Mouse (Mus musculus) cerebellum, postnatal 14 days (tissue): Measurements from ENCODE around the gene Rps6ka2.
"Not testable (repeated sequence)": the region's sequence is repeated elsewhere in the genome, so short reads cannot be mapped to it uniquely, and the experiment has no call there.

Source experiments
- DNase-seq, 2 experiments: peaks; one replicate each; pipeline ENCODE4 v3.0.0; 2021; ENCODE audit warnings: mixed read lengths in 2 of 2

Gene Rps6ka2

DNA sequence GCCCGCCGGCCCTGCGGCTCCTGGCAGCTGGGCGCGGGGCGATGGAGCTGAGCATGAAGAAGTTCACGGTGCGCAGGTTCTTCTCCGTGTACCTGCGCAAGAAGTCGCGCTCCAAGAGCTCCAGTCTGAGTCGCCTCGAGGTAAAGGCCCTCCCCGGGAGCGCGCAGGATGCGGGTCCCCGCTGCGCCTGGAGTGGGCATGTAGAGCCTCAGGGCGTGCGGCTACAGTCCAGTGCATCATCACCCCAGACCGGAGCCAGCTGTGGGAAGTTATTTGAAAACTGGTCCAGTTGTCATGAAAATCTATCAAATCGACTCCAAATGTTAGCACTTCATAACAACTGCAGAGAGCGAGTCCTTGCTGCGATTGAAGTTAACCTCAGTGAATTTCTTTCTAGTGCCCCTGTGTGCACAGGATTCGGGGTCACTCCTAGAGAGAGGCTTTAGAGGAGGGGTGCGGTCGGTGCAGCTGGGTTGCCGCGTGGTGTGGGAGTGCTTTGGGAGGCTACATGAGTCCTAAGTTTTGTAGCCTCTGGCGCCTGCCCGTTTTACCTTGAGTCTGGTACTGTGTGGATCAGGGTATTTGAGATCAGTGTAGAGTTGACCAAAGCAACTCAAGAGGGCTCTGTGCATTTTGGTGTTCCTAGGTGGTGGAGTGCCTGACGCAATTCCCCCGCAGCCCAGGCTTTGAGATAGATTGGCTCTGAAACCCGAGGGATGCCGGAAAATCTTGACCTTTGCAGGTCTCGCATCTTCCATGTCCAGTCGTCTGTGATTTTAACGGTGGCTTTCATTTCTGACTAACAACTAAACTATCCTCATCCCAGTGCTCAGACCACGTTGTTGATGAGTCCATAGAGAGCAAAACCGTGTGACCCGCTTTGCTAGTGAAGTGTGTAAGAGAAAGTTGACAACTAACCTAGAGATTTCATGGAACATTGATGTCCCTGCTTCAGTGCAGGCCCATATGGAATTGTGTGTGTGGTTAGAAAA, 685 bp downstream of the Rps6ka2 start:
- peak in 1 of 2 experiments; percentile 65 for DNase-seq

- DNase-seq, result no peak
Observed at GRCm38 (mm10) chr17:7173331-7174028, 3.6 kb downstream of the Rps6ka2 start.

DNA sequence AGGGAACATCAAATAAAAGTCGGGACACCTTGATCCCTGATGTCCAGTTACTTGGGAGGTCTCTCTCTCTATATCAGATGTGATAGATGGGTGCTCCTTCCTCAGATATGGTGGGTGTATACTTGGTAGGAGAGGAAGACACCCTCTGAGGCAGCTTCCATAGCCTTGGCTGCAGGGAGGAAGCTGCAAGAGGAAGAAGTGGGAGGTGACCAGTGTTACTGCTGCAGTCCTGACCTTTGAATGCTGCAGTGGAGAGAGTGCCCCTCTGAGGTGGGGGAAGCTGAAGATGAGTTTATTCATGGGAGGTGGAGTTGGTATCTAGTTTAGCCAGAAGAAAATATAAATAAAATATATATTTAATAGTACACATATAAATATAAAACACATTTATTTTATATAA, 5.4 kb downstream of the Rps6ka2 start:
- DNase-seq, result no peak

GRCm38 (mm10) chr17:7176394-7176793, 6.5 kb downstream of the Rps6ka2 start:
- DNase-seq, result no peak

- DNase-seq, result no peak
Observed at GRCm38 (mm10) chr17:7178196-7178595, 8.3 kb downstream of the Rps6ka2 start.

- no peak for DNase-seq
Observed at GRCm38 (mm10) chr17:7182187-7182586, 12.3 kb downstream of the Rps6ka2 start.

DNA sequence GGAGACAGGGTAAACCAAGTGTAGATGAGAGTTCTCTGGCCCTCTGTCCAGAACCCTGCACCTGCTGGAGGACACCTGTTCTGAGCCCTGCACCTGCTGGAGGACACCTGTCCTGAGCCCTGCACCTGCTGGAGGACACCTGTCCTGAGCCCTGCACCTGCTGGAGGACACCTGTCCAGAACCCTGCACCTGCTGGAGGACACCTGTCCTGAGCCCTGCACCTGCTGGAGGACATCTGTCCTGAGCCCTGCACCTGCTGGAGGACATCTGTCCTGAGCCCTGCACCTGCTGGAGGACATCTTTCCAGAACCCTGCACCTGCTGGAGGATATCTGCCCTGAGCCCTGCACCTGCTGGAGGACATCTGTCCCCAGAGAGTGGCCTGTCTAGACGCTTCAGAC, 17.1 kb downstream of the Rps6ka2 start:
- DNase-seq, result not testable (repeated sequence)

GRCm38 (mm10) chr17:7189425-7189824, 19.5 kb downstream of the Rps6ka2 start:
- DNase-seq, result no peak

GRCm38 (mm10) chr17:7189975-7190374, 20.1 kb downstream of the Rps6ka2 start:
- no peak for DNase-seq

DNA sequence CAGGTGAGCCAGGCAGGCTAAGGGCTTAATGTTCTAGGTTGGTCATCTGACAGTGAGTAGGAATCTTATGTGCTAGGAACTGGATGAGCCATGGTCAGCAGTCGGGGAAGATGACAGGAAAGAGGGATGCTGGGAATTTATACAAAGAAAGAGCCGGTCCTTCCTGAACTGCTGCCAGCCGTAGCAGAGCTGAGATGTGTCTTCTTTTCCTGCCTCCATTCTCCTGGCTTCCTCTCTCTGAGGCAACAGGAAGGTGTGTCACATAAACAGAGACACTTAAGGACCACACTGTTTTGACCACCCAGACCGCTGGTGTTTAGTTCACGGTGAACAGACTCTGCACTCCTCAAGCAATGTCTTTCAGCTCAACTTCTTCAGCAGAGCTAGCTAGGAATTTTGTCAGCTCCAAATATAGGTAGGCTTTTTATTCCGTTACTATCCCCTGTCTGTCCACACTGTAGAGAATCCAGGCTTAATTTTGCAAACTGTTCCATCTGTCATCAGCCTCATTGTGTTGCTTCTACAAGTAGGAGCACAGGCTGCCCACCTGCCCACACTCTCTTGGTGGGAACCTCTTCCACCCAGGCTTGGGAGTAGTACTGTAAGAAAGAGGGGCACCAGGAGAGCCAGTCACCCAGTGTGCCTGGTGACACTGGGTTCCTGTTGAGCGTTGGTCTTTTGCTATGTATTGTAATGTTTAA, 24.4 kb downstream of the Rps6ka2 start:
- DNase-seq, result no peak

DNA sequence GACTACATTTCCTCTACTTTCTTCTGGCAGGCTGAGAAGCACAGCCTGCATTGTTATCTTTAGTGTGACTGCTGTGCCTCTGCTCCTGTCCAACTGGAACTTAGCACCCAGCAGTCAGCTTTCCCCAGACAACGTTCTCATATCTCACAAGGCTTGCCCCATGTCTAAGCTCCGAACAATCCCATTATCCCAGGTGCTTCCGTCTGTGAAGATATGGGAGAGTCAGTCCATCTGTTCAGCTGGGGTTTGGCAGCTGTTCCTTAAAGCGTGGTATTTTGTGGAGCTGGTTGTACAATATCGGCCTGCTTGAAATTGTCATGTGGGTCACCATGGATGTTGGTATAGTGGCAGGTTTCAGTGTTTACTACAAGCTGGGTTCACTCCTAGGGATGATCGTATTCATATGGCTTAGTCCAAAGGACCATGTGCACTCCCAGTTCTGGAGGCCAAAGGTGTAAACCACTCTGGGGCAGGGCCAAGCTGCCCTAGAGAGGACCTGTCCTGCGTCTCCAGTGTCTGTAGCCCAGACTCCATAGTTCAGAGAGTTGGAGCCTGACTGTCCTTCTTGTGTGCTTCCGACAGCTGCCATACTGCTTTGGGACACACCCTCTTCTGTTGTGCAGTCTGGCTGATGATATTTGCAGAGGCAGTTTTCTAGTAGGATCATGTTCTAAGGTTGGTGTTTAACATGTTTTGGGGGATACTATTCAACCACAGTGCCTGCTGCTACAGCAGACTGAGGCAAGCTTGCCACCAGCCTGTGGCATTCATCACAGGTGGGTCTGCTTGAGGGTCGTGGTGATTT, 27.4 kb downstream of the Rps6ka2 start:
- no peak for DNase-seq

DNA sequence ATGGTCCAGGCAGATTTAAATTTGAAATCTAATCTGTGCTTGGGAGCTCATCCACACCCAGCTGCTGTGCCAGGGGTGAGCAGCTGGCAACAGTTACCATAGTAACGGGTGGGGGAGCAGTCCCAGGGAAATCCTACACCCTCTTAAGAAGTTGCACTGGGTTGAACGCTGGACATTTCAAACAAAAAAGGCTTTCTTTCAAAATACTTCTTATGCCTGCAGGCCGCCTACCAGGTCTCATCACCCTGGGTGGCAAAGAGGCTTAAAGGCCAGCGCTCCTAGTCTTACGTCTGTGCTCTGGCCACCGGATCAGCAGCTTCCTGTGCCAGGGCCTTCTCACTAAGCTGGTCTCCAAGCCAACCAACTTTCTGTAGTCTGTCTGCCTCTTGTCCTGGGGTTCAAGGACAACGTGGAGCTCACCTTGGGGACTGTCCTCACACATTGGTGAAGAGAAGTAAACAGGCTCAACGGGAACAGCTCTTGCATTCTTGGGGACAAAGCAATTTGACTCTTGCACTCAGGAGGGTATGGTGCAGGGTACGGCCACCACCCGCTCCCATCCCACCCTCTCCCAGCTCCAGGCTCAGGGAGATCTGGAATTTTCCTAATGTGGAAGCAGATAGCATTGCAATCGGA, 35.0 kb downstream of the Rps6ka2 start:
- no peak for DNase-seq

DNA sequence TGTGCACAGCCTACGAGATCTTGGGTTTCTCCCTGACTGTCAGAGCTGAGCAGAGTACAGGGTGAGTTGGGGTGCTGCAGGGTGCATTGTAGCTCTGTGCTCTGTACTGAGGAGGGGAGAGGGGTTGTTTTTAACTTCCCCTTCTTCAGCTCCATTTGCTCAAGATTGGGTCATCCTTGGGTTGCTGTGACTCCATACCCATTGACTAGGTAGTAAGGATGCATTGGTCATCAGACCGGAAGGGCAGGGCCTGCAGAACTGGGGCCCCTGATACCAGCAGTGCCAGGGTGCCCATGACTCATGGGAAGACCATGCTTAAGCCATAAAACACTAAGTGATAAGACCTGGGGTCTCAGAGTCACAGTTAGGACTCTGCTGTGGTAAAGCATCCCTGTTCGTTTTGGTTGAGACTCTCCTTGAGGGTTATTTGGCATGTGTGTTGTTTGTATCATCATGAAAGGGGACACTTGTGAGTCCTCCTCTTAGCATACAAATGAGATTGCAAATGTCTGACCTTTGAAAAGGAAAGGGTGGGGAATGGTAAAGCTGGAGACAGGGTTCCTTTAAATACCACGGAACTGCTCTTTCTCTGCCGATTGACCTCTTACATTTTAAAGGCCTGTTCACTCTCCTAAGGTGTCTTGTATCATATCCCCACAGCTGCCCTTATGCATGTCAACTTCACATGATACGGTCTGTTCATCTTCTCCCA, 36.7 kb downstream of the Rps6ka2 start:
- no peak for DNase-seq

DNA sequence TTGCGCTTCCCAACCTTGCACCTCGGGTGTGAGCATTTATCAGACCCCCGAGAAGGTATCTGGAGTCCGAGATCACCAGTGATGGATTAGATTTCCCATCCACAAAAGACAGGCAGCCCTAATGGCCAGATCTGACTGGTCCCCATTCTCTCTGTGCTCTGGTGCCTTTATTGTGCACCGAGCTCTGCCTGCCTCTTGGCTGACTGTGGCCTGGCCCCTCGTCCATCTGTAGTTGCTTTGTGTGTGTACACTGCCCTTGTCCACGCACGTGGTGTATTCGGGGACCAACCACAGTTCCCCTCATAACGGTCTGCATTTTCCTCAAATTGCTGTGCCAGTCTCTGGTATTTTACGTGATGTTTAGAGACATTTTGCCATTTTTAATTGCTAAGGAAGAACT, 40.7 kb downstream of the Rps6ka2 start:
- no peak for DNase-seq

DNA sequence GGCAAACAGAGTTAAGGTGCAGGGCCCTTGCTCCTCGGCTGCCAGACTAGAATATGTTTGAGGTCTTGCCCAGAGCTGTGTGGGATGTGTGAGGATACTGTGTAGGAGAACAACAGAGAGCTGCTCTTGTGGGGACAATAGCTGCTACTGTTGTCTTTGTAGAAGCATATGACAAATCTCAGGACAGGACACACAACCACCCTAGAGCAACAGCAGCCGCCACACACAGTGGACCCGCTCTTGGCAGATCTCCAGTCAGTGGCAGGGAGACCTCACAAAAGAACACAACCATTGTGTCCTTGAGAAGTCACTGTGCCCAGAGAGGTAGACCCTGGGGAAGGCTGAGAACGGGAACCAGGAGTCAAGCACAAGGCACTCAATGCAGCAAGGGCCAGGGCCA, 42.0 kb downstream of the Rps6ka2 start:
- DNase-seq, result no peak

- no peak for DNase-seq
Observed at GRCm38 (mm10) chr17:7213214-7213613, 43.3 kb downstream of the Rps6ka2 start.

DNA sequence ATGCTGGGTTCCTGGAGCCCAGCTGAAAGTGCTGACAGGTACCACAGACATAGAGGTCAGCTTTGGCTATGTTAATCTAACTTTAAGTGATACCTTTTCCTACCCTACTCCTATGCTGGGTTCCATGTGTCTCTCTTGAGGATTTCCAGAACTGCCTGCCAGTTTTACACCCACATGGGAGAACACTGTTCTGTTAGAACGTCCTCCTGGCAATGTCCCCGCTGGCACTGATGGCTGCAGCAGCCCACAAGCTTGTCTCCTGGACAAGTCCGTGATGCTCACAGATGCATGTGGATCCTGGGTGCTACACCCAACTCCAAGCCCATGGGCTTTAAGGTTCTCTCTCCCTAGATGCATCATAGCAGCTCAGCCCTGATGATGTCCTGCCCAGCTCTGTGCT, 44.1 kb downstream of the Rps6ka2 start:
- DNase-seq, result peak in 1 of 2 experiments; percentile 50

- DNase-seq, result peak; percentile 58 to 73
Observed at GRCm38 (mm10) chr17:7217791-7218329, 47.9 kb downstream of the Rps6ka2 start.

GRCm38 (mm10) chr17:7218396-7218795, 48.5 kb downstream of the Rps6ka2 start:
- DNase-seq, result no peak

DNA sequence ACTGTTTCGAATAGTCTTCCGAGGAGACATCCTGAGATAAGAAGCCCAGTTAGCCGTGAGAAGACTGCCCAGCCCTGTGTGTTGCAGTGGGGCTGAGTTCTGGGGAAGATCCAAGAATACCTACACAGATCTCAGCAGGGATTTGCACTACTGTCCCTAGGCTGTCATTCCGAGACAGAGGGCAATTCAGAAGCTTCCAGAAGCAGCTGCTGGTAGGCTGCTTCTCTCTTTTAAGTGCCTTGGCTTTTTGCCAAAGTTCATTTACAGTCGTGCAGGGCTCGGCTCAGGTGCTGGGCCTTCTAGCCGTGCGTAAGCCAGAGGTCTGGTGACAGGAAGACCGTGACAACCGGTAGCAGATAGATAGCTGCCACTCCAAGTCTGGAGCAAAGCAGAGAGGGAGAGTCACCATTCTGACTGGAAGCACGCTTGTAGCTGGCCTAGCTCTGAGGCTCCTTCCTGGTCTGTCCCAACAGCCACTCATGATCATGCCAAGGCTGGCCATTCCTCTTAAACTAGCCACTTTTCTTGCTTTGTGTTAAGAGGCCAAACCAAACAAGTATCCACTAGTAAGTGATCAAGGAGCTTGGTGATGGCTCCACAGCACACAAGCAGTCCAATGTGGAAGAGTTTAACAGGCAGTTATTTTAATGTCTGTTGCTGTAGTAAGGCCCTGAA, 49.3 kb downstream of the Rps6ka2 start:
- DNase-seq, result no peak
